Mouse (Mus musculus) limb, embryonic 11.5 days (tissue): ENCODE results near the gene Bclaf1. TPM values are rescaled to one million over a fixed set of nuclear protein-coding genes. Genes with fewer than 3 reads are reported as not detected.

Source experiments
- ATAC-seq: fragments of 200-750 bp; cut with Nextera tagmentation; 2 replicates; pipeline ENCODE4 v1.8.0; 2017; ENCODE audit warnings: low read depth; ENCODE audit not compliant: insufficient number of reproducible peaks, low FRiP score, low TSS enrichment
- DNase-seq: peaks from one replicate; pipeline ENCODE4 v3.0.0-alpha.2; 2015; ENCODE audit warnings: low spot score
- H3K27ac ChIP-seq: fragments of 300-500 bp; sonication (generic); replicated peaks from 2 replicates; pipeline ENCODE4 v1.5.1; 2014; ENCODE audit warnings: low read depth, mild to moderate bottlenecking, low read length
- H3K27me3 ChIP-seq: fragments of 300-500 bp; sonication (generic); 2 replicates; pipeline ENCODE4 v1.6.1; 2014; ENCODE audit warnings: mild to moderate bottlenecking, low read length, mixed read lengths; ENCODE audit not compliant: control insufficient read depth, insufficient read depth
- H3K36me3 ChIP-seq: fragments of 300-500 bp; sonication (generic); 2 replicates; pipeline ENCODE4 v1.6.1; 2014; ENCODE audit warnings: mild to moderate bottlenecking, low read length, moderate library complexity, mixed read lengths; ENCODE audit not compliant: control insufficient read depth, insufficient read depth
- H3K4me1 ChIP-seq: fragments of 300-500 bp; sonication (generic); 2 replicates; pipeline ENCODE4 v1.6.1; 2014; ENCODE audit warnings: low read length, mixed read lengths; ENCODE audit not compliant: control insufficient read depth, insufficient read depth
- H3K4me2 ChIP-seq: fragments of 300-500 bp; sonication (generic); 2 replicates; pipeline ENCODE4 v1.6.1; 2014; ENCODE audit warnings: low read depth, mild to moderate bottlenecking, moderate library complexity; ENCODE audit not compliant: severe bottlenecking
- H3K4me3 ChIP-seq: fragments of 300-500 bp; sonication (generic); 2 replicates; pipeline ENCODE4 v1.5.1; 2014; ENCODE audit warnings: low read depth, low read length
- H3K9ac ChIP-seq: fragments of 300-500 bp; sonication (generic); 2 replicates; pipeline ENCODE4 v1.6.1; 2014; ENCODE audit warnings: mild to moderate bottlenecking, low read length
- H3K9me3 ChIP-seq: fragments of 300-500 bp; sonication (generic); 2 replicates; pipeline ENCODE4 v1.6.1; 2016; ENCODE audit warnings: low read length; ENCODE audit not compliant: control insufficient read depth
- WGBS: fragments of 180-500 bp; shearing (Covaris S2); extraction: QIAGEN DNeasy Blood & Tissue Kit; methylation state at CpG from one replicate; pipeline ENCODE4 v1.1.7; 2014; 5-methylcytosine and 5-hydroxymethylcytosine counted together
- microRNA-seq: library from miRNA; unstranded; fragments of <30 nt; microRNA quantifications from one replicate; pipeline ENCODE4, GENCODE M21; 2016
- polyA plus RNA-seq: library from polyadenylated mRNA; unstranded; fragments of >200 nt; fragmentation: Nextera tagmentation; extraction: Ambion mirVana; gene quantifications from 2 replicates; pipeline ENCODE4 v1.2.1, GENCODE M21; 2014

Gene Bclaf1
- polyA plus RNA-seq, 1 experiment from 2014 or later, result 176 TPM

DNA sequence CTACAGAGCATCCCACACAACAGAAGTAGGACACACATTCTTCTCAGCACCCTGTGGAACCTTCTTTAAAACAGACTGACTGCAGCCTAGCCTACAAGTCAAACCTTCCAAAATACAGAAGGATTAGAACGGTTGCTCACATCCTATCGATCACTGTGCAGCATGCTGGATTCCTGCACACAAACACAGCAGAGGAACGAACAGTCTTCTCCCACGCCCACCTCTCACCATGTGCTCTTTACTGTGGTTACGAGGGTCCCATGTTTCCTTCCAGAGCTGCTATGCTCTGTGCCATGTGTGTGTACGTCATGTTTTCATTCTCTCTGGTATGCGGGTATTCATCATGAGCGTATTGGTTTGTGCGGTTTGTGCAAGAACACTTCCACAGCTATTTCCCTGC, 65.4 kb downstream of the Bclaf1 start:
- H3K9me3 ChIP-seq, result no peaks in the 10 kb centered on the region
- no peak overlapping the region for H3K9ac ChIP-seq
- ATAC-seq (no peak), DNase-seq (no peak)
- H3K4me1 ChIP-seq, result no peaks in the 10 kb centered on the region
- 91% methylated on average over 9 of the region's 9 CpGs for WGBS
- no peak overlapping the region for H3K4me3 ChIP-seq
- no peak overlapping the region for H3K4me2 ChIP-seq
- H3K27me3 ChIP-seq, result no peaks in the 10 kb centered on the region
- no peak overlapping the region for H3K27ac ChIP-seq
- H3K36me3 ChIP-seq, result no peaks in the 10 kb centered on the region

DNA sequence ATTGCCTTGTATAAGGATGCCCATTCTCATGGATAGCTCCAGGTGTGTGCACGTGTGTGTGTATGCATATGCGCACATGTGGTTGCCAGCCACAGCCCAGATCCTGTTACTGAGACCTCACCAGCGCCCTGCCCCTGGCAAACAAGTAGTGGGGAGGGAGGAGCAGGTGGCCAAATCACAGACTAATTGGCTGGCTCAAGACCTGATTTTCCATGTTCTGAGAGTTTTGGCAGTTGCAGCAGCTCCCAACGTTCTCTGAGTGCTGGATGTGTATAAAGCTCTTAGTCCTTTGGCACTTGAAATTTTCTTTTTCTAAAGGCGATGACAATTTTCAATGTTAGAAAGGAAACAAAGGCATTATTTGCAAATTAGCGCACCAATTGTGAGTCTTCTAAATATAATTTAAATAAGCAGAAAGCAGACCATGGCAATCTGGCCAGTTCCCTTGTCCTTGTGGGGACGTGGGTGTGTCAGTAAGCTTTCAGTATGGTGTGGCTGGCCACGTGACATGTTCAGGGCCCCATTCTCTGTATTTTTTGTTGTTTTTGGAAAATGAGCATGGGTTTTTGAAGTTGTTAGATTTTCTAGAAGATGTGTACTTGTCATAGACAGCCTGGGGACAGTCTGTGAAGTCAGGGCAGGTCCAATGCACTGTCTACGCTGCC, 66.9 kb downstream of the Bclaf1 start:
- no peak for ATAC-seq
- no peak overlapping the region for H3K9ac ChIP-seq
- WGBS, result 81% methylated on average over 9 of the region's 9 CpGs
- no peaks in the 10 kb centered on the region for H3K27me3 ChIP-seq
- H3K4me1 ChIP-seq, result peaks cover 4% of the 10 kb centered on the region; the same call in 1 of the 2 replicates
- no peak overlapping the region for H3K4me2 ChIP-seq
- no peaks in the 10 kb centered on the region for H3K36me3 ChIP-seq
- H3K27ac ChIP-seq, result no peak overlapping the region
- no peaks in the 10 kb centered on the region for H3K9me3 ChIP-seq
- H3K4me3 ChIP-seq, result no peak overlapping the region
- DNase-seq, result no peak

DNA sequence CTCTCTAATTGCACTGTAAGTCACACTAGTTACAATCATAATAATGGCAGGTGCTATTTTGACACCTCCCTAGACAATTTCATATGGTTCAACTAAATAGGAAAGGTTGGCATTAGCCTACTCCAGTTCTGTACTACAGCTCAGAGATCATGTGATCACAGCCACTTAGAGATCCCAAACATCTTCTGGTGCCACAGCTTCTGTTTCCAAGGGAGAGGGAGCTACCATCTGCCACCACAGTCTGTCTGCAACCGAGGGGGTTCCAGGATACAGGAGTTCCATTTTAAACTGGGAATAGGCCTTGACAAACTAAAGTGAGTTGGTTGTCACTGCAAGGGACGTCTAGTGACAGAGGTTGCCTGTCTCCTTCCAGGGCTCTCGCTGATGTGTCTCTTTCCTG, 68.5 kb downstream of the Bclaf1 start:
- peaks cover 4% of the 10 kb centered on the region; the same call in 1 of the 2 replicates for H3K4me1 ChIP-seq

DNA sequence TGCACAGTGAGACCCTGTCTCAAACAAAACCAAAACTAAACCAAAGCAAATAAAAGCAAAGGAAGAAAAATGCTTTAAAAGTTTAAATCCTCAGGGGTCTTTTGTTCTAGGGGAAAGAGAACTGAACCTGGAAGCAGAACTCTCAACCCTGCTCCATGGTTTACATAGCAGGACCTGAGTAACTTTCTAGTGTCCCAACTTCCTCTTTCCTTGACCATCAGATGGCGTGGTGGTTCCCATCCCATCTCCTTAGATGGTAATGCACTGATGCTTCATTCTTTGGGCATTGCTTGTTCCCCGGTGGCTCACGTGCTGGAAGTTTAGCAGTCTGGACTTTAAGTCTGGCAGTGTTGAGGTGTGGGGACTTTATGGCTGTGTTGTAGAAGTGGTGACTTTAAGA, 69.1 kb downstream of the Bclaf1 start:
- no peaks in the 10 kb centered on the region for H3K27me3 ChIP-seq
- no peak overlapping the region for H3K27ac ChIP-seq
- 80% methylated on average over 3 of the region's 3 CpGs for WGBS
- DNase-seq (no peak), ATAC-seq (no peak)
- H3K4me3 ChIP-seq, result no peak overlapping the region
- H3K9ac ChIP-seq, result no peak overlapping the region
- peaks cover 4% of the 10 kb centered on the region; the same call in 1 of the 2 replicates for H3K4me1 ChIP-seq
- no peaks in the 10 kb centered on the region for H3K36me3 ChIP-seq
- no peaks in the 10 kb centered on the region for H3K9me3 ChIP-seq
- no peak overlapping the region; the same call in 1 of the 2 replicates for H3K4me2 ChIP-seq

More for the DNA sequence above, 68.5 kb downstream of the Bclaf1 start:
- H3K4me2 ChIP-seq, result no peak overlapping the region
- H3K36me3 ChIP-seq, result no peaks in the 10 kb centered on the region
- 83% methylated on average over 3 of the region's 3 CpGs for WGBS
- H3K4me3 ChIP-seq, result no peak overlapping the region
- H3K9me3 ChIP-seq, result no peaks in the 10 kb centered on the region
- no peaks in the 10 kb centered on the region for H3K27me3 ChIP-seq
- no peak for DNase-seq
- no peak overlapping the region for H3K9ac ChIP-seq
- H3K27ac ChIP-seq, result no peak overlapping the region
- no peak for ATAC-seq

DNA sequence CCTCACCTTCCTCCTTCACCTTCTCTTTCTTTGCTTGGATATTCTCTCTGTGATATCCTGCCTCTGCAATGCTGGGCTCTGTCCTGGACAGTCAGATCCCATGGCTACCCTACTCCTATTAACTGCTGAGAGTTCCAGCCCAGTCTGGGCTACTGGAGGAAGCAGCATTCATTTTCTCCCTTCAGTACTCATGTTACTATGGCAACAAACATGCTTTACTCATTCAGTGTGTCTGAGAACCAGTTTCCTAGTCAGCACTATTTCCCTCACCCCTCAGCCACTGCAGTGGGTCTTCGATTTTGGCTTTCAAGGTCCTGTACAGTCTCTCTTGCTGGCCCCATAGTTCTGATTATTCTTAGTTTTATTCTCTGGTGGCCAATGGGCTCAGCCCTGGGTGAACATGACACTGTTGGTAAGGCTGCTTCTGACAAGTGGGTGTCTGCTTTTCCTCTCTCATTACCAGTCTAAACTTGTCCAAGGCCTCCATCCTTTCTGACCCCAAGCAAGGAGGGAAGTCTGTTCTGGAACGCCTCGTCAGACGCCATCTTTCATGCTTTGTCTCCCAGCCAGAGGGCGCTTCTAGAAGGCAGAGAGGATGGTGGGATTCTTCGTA, 70.6 kb downstream of the Bclaf1 start:
- no peak for ATAC-seq
- DNase-seq, result no peak
- Histone ChIP-seq H3K4me3 (no peak overlapping the region), H3K9ac (no peak overlapping the region), H3K4me2 (no peak overlapping the region), H3K4me1 (peaks cover 4% of the 10 kb centered on the region; the same call in 1 of the 2 replicates), H3K27me3 (no peaks in the 10 kb centered on the region), H3K9me3 (no peaks in the 10 kb centered on the region), H3K36me3 (no peaks in the 10 kb centered on the region), H3K27ac (no peak overlapping the region)
- 80% methylated on average over 6 of the region's 6 CpGs for WGBS

DNA sequence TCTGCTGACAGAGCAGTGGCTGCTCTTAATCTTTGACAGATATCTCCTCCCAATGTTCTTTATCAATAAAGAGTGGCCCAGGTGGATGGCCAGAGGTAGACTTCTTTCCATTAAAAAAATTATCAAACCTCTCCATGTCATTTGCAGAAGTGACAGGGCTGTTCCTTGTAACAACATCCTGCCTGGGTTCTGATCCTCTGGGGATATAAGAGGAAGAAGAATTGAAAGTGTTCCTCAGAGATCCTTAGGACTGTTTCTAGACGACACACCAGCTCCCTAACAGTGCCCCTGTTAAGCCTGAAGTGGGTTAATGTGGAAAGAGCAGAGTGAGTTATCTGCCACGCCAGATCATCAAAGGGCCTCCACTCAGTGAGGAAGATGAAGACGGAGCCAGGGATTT, 78.3 kb downstream of the Bclaf1 start:
- H3K4me1 ChIP-seq, result no peaks in the 10 kb centered on the region

More for the DNA sequence above, 78.3 kb downstream of the Bclaf1 start:
- H3K27ac ChIP-seq, result no peak overlapping the region
- no peaks in the 10 kb centered on the region for H3K27me3 ChIP-seq
- DNase-seq (no peak), ATAC-seq (no peak)
- H3K4me2 ChIP-seq, result no peak overlapping the region
- no peak overlapping the region for H3K4me3 ChIP-seq
- no peaks in the 10 kb centered on the region for H3K36me3 ChIP-seq
- WGBS, result 64% methylated on average over 3 of the region's 3 CpGs
- H3K9me3 ChIP-seq, result no peaks in the 10 kb centered on the region
- H3K9ac ChIP-seq, result no peak overlapping the region

Small RNA genes within 50 kb of the gene (microRNA-seq; reads per million reads assigned to microRNA genes)
- not detected for gene Mir6413

Other genes starting within 250 kb of the Bclaf1 start
- gene Map7, start 164.0 kb upstream of the Bclaf1 start, polyA plus RNA-seq, result 1.1 and 1.9 TPM in 2 replicates
- 1.6 and 3.4 TPM in 2 replicates for gene Mtfr2, start 35.3 kb downstream of the Bclaf1 start, polyA plus RNA-seq